Mouse (Mus musculus) heart, postnatal 0 days (tissue): ENCODE data around the gene Avpr1a. TPM values are rescaled to one million over a fixed set of nuclear protein-coding genes. Genes with fewer than 3 reads are reported as not detected.

ENCODE experiments used
- ATAC-seq: fragments of 200-750 bp; cut with Nextera tagmentation; 2 replicates; pipeline ENCODE4 v1.8.0; 2017; ENCODE audit warnings: low read depth, moderate number of reproducible peaks, moderate library complexity; ENCODE audit not compliant: insufficient read depth
- DNase-seq: peaks from one replicate; pipeline ENCODE4 v3.0.0-alpha.2; 2016; ENCODE audit warnings: low spot score
- H3K27ac ChIP-seq: fragments of 300-500 bp; sonication (generic); 2 replicates; pipeline ENCODE4 v1.5.1; 2014; ENCODE audit warnings: low read depth, mild to moderate bottlenecking
- H3K27me3 ChIP-seq: fragments of 300-500 bp; sonication (generic); 2 replicates; pipeline ENCODE4 v1.6.1; 2014; ENCODE audit warnings: low read length, mixed read lengths; ENCODE audit not compliant: control insufficient read depth, insufficient read depth
- H3K36me3 ChIP-seq: fragments of 300-500 bp; sonication (generic); replicated peaks from 2 replicates; pipeline ENCODE4 v1.6.1; 2014; ENCODE audit warnings: low read length, mixed read lengths; ENCODE audit not compliant: control insufficient read depth, insufficient read depth
- H3K4me1 ChIP-seq: fragments of 300-500 bp; sonication (generic); 2 replicates; pipeline ENCODE4 v1.6.1; 2014; ENCODE audit warnings: antibody characterized with exemption; ENCODE audit not compliant: control insufficient read depth, insufficient read depth
- H3K4me2 ChIP-seq: fragments of 300-500 bp; sonication (generic); 2 replicates; pipeline ENCODE4 v1.6.1; 2014; ENCODE audit warnings: low read depth, mild to moderate bottlenecking, low read length, moderate library complexity
- H3K4me3 ChIP-seq: fragments of 300-500 bp; sonication (generic); 2 replicates; pipeline ENCODE4 v1.5.1; 2014; ENCODE audit warnings: low read depth, low read length
- H3K9ac ChIP-seq: fragments of 300-500 bp; sonication (generic); replicated peaks from 2 replicates; pipeline ENCODE4 v1.6.1; 2014; ENCODE audit warnings: low read depth, low read length, mixed read lengths
- H3K9me3 ChIP-seq: fragments of 300-500 bp; sonication (generic); replicated peaks from 2 replicates; pipeline ENCODE4 v1.6.1; 2016; ENCODE audit warnings: low read length; ENCODE audit not compliant: control insufficient read depth
- CTCF ChIP-seq: IDR thresholded peaks from 2 replicates; pipeline ENCODE4 v1.5.1; 2016; ENCODE audit warnings: antibody characterized with exemption, control low read depth, low read depth
- EP300 ChIP-seq: IDR thresholded peaks from 2 replicates; pipeline ENCODE4 v1.6.1; 2016; ENCODE audit warnings: antibody characterized with exemption, low read depth
- WGBS: fragments of 180-500 bp; shearing (Covaris S2); extraction: QIAGEN DNeasy Blood & Tissue Kit; methylation state at CpG from one replicate; pipeline ENCODE4 v1.1.7; 2014; 5-methylcytosine and 5-hydroxymethylcytosine counted together
- polyA plus RNA-seq: library from polyadenylated mRNA; unstranded; fragments of >200 nt; fragmentation: Nextera tagmentation; extraction: Ambion mirVana; gene quantifications from 2 replicates; pipeline ENCODE4 v1.2.1, GENCODE M21; 2015
- total RNA-seq: library from RNA; depleted of rRNA; stranded (reverse); fragments of >200 nt; gene quantifications from 2 replicates; pipeline ENCODE4 v1.2.3, GENCODE M21; 2014; ENCODE audit warnings: low replicate concordance; rRNA removed

Avpr1a gene
- total RNA-seq (0.08 and 1.3 TPM in 2 replicates), polyA plus RNA-seq (0.12 and 0.16 TPM in 2 replicates)

DNA sequence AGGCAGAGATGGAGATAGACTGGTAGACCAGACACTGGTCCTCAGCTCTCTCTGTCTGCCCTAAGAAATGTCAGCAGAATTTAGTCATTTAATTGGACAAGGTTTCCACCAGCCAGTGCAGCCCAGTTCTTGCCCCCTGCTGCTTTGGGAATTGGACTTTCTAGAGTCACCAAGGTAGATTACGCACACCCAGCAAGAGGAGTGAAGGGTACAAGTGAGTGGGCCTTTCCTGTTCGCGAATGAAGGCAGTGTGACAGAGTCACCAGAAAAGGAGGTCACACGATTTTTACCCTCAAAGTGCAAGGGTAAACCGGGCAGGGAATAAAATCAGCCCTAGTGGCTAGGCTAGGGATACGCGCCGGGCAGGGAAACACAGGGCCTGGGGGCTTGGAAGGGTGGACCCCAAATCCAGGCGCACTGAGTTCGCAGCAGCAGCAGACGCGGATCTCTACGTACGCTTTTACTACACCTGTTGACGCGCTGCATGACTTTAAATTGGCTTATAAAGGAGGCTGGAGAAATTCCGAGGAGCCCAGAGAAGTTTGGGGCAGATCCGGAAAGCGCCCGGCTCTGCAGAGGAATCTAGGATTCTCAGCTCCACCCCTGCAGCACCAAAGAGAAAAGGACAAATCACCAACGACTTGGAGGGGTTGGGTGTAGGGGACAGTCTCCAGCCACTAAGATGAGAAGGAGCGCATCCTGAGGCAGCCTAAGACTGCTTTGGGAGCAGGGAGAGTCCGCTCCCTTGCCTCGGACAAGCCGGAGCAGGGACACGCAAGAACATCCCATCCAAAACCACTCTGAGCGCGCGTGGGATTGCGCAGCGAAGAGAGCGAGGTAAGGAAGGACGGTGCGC lies at the start of gene Avpr1a:
Gene Avpr1a, plus strand, starts transcription at position 639 of the 856 bp plus-strand sequence.
- H3K4me1 ChIP-seq: peaks cover 10% of the 10 kb centered on the region; the same call in 1 of the 2 replicates
- H3K4me3 ChIP-seq: peak within 1 kb of the TSS; percentile 50
- H3K27ac ChIP-seq: no peak within 1 kb of the TSS
- no peak for ATAC-seq
- peaks cover 37% of the 10 kb centered on the region for H3K27me3 ChIP-seq
- TF ChIP-seq EP300 (no peak), CTCF (no peak)
- no peak for DNase-seq
- H3K9ac ChIP-seq: no peak within 1 kb of the TSS
- peak within 1 kb of the TSS; percentile 76 for H3K4me2 ChIP-seq
- H3K9me3 ChIP-seq: no peaks in the 10 kb centered on the region
- H3K36me3 ChIP-seq: no peaks in the 10 kb centered on the region
- 6% methylated on average over 34 of the region's 34 CpGs for WGBS

DNA sequence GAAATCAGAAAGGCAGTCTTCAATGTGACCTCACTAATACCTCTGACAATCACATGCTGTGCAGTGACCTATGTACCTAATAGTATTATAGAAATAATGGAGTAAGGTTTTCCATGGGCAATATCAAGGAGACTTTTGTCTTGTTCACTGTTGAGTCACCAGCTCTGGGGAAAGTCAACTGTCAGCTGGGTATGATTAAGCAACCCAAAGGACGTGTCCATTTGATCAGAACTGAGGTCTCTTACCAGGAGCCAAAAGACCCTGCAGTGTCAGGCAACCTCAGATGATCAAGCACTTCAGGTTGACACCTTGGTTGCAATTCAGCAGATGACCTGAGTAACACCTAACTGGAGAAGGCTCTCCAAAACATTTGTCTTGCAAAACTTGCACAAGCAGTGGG lies 46.0 kb upstream of the Avpr1a start:
- H3K9me3 ChIP-seq: 0 out of 2 replicates have a peak, but pooled peaks cover 4% of the 10 kb centered on the region
- H3K4me1 ChIP-seq: no peaks in the 10 kb centered on the region
- no peaks in the 10 kb centered on the region for H3K36me3 ChIP-seq
- no peak overlapping the region for H3K9ac ChIP-seq
- H3K4me3 ChIP-seq: no peak overlapping the region
- TF ChIP-seq CTCF (no peak), EP300 (no peak)
- no peak for DNase-seq
- WGBS: 48% methylated on average over 1 of the region's 1 CpGs
- ATAC-seq: no peak
- H3K27ac ChIP-seq: no peak overlapping the region
- H3K4me2 ChIP-seq: no peak overlapping the region
- no peaks in the 10 kb centered on the region for H3K27me3 ChIP-seq

- H3K36me3 ChIP-seq: no peaks in the 10 kb centered on the region
- DNase-seq (no peak), ATAC-seq (no peak)
- H3K4me3 ChIP-seq: no peak overlapping the region
- peaks cover 6% of the 10 kb centered on the region; the same call in 1 of the 2 replicates for H3K4me1 ChIP-seq
- H3K9me3 ChIP-seq: 0 out of 2 replicates have a peak, but pooled peaks cover 4% of the 10 kb centered on the region
- H3K9ac ChIP-seq: no peak overlapping the region
- no peak for TF ChIP-seq EP300
- TF ChIP-seq CTCF: no peak
- no peak overlapping the region for H3K27ac ChIP-seq
- no peak overlapping the region for H3K4me2 ChIP-seq
- 87% methylated on average over 6 of the region's 6 CpGs for WGBS
- H3K27me3 ChIP-seq: no peaks in the 10 kb centered on the region
Observed at GRCm38 (mm10) chr10:122406333-122406732, 42.0 kb upstream of the Avpr1a start.

- H3K4me3 ChIP-seq: no peak overlapping the region
- WGBS: 59% methylated on average over 7 of the region's 7 CpGs
- peaks cover 6% of the 10 kb centered on the region; the same call in 1 of the 2 replicates for H3K4me1 ChIP-seq
- no peaks in the 10 kb centered on the region for H3K36me3 ChIP-seq
- H3K9me3 ChIP-seq: 0 out of 2 replicates have a peak, but pooled peaks cover 4% of the 10 kb centered on the region
- TF ChIP-seq EP300 (no peak), CTCF (no peak)
- DNase-seq: no peak
- no peaks in the 10 kb centered on the region for H3K27me3 ChIP-seq
- H3K27ac ChIP-seq: no peak overlapping the region
- no peak for ATAC-seq
- H3K9ac ChIP-seq: no peak overlapping the region
- no peak overlapping the region for H3K4me2 ChIP-seq
Observed at GRCm38 (mm10) chr10:122408697-122409409, 39.4 kb upstream of the Avpr1a start.

- H3K9me3 ChIP-seq: no peaks in the 10 kb centered on the region
- no peak for TF ChIP-seq CTCF
- no peak for TF ChIP-seq EP300
- peaks cover 6% of the 10 kb centered on the region; the same call in 1 of the 2 replicates for H3K4me1 ChIP-seq
- no peaks in the 10 kb centered on the region for H3K27me3 ChIP-seq
- H3K4me3 ChIP-seq: no peak overlapping the region
- H3K9ac ChIP-seq: no peak overlapping the region
- no peaks in the 10 kb centered on the region for H3K36me3 ChIP-seq
- DNase-seq (no peak), ATAC-seq (no peak)
- H3K4me2 ChIP-seq: no peak overlapping the region
- WGBS: 69% methylated on average over 2 of the region's 2 CpGs
- no peak overlapping the region for H3K27ac ChIP-seq
Observed at GRCm38 (mm10) chr10:122410791-122411190, 37.5 kb upstream of the Avpr1a start.
